Mouse (Mus musculus) left cerebral cortex, adult 9 months (tissue): ENCODE measurements around the gene Tysnd1.

Experiments
- DNase-seq, 2 experiments: peaks; one replicate each; pipeline ENCODE4 v3.0.0; 2022; ENCODE audit warnings: low spot score in 2 of 2

The Tysnd1 gene

GRCm38 (mm10) chr10:61737537-61737936 lies 42.2 kb downstream of the Tysnd1 start:
- DNase-seq: no peak

- DNase-seq: no peak
Observed at GRCm38 (mm10) chr10:61738126-61738525, 42.8 kb downstream of the Tysnd1 start.

GRCm38 (mm10) chr10:61741306-61741705 lies 46.0 kb downstream of the Tysnd1 start:
- no peak for DNase-seq

- no peak for DNase-seq
Observed at GRCm38 (mm10) chr10:61741873-61742272, 46.6 kb downstream of the Tysnd1 start.

- no peak for DNase-seq
Observed at GRCm38 (mm10) chr10:61742336-61742735, 47.0 kb downstream of the Tysnd1 start.

GRCm38 (mm10) chr10:61745133-61745532 lies 49.8 kb downstream of the Tysnd1 start:
- DNase-seq: no peak

- no peak for DNase-seq
Observed at GRCm38 (mm10) chr10:61747302-61747701, 52.0 kb downstream of the Tysnd1 start.

- DNase-seq: no peak
Observed at GRCm38 (mm10) chr10:61750014-61750413, 54.7 kb downstream of the Tysnd1 start.

- no peak for DNase-seq
Observed at GRCm38 (mm10) chr10:61751534-61752219, 56.4 kb downstream of the Tysnd1 start.
